ENCODE assay signal across 8 mouse cellular contexts in genomic region chr13:43399576-43399975, GRCm38 (mm10). TPM values are rescaled to one million over a fixed set of nuclear protein-coding genes. Genes with fewer than 3 reads are reported as not detected.
DNase-seq lines count a peak whose midpoint lies in the region; ATAC-seq and TF ChIP-seq lines count a peak whose summit lies in the region.

No protein-coding gene starts in this region.

- H3K4me2 ChIP-seq in liver, embryonic 11.5 days: peak overlapping the region; percentile 77
- peak overlapping the region; percentile 75 for H3K4me2 ChIP-seq in embryonic facial prominence, embryonic 13.5 days
- peak overlapping the region; percentile 71 for H3K4me2 ChIP-seq in neural tube, embryonic 15.5 days

- H3K27me3 ChIP-seq in liver, embryonic 11.5 days (replicated peaks; ENCODE audit: control insufficient read depth, insufficient read depth, low read length): no peaks in the 10 kb centered on the region
- H3K27me3 ChIP-seq in embryonic facial prominence, embryonic 13.5 days: no peaks in the 10 kb centered on the region
- no peaks in the 10 kb centered on the region for H3K27me3 ChIP-seq in limb, embryonic 10.5 days (ENCODE audit: low read depth, poor library complexity, severe bottlenecking)
- no peaks in the 10 kb centered on the region for H3K27me3 ChIP-seq in neural tube, embryonic 15.5 days (replicated peaks)
- H3K27me3 ChIP-seq in thymus, adult 2 months (ENCODE audit: control insufficient read depth, insufficient read depth, low read length): no peaks in the 10 kb centered on the region

- DNase-seq in liver, embryonic 11.5 days (ENCODE audit: low spot score): no peak
- no peak for DNase-seq in liver
- no peak for DNase-seq in limb, embryonic 10.5 days (ENCODE audit: low spot score)
- DNase-seq in thymus, adult 2 months: no peak
- DNase-seq in cerebellum, postnatal 25 days: no peak
- DNase-seq in retina, embryonic 14.5 days (ENCODE audit: low spot score): no peak

- no peak for TF ChIP-seq CTCF in thymus, adult 2 months (IDR thresholded peaks at IDR 0.05; ENCODE audit: borderline replicate concordance, control insufficient read depth, extremely low read depth, insufficient read depth, low read length, poor library complexity)

- no peak overlapping the region for H3K9ac ChIP-seq in liver, embryonic 11.5 days (ENCODE audit: low read depth, low read length)
- H3K9ac ChIP-seq in embryonic facial prominence, embryonic 13.5 days: no peak overlapping the region
- H3K9ac ChIP-seq in neural tube, embryonic 15.5 days (replicated peaks): no peak overlapping the region

- no peak for TF ChIP-seq POLR2A in thymus, adult 2 months (IDR thresholded peaks at IDR 0.05; ENCODE audit: control insufficient read depth, extremely low read depth, insufficient read depth, low read length, poor library complexity)

- H3K36me3 ChIP-seq in liver, embryonic 11.5 days (ENCODE audit: control insufficient read depth, insufficient read depth, low read length): peaks cover 6% of the 10 kb centered on the region
- peaks cover 36% of the 10 kb centered on the region for H3K36me3 ChIP-seq in embryonic facial prominence, embryonic 13.5 days
- peaks cover 76% of the 10 kb centered on the region for H3K36me3 ChIP-seq in limb, embryonic 10.5 days
- H3K36me3 ChIP-seq in neural tube, embryonic 15.5 days: peaks cover 34% of the 10 kb centered on the region
- H3K36me3 ChIP-seq in thymus, adult 2 months (ENCODE audit: control insufficient read depth, insufficient read depth, low read length): peaks cover 37% of the 10 kb centered on the region

- peaks cover 5% of the 10 kb centered on the region for H3K4me1 ChIP-seq in liver, embryonic 11.5 days (replicated peaks; ENCODE audit: control insufficient read depth, insufficient read depth, low read length)
- H3K4me1 ChIP-seq in embryonic facial prominence, embryonic 13.5 days: peaks cover 7% of the 10 kb centered on the region
- peaks cover 6% of the 10 kb centered on the region for H3K4me1 ChIP-seq in limb, embryonic 10.5 days
- H3K4me1 ChIP-seq in neural tube, embryonic 15.5 days: peaks cover 17% of the 10 kb centered on the region
- peaks cover 6% of the 10 kb centered on the region; the same call in 1 of the 2 replicates for H3K4me1 ChIP-seq in thymus, adult 2 months (replicated peaks; ENCODE audit: control insufficient read depth, insufficient read depth, low read length)

- H3K27ac ChIP-seq in liver, embryonic 11.5 days (ENCODE audit: low read depth, low read length): no peak overlapping the region
- H3K27ac ChIP-seq in embryonic facial prominence, embryonic 13.5 days: no peak overlapping the region
- H3K27ac ChIP-seq in limb, embryonic 10.5 days: no peak overlapping the region
- H3K27ac ChIP-seq in neural tube, embryonic 15.5 days (replicated peaks): no peak overlapping the region
- H3K27ac ChIP-seq in thymus, adult 2 months (ENCODE audit: control insufficient read depth, insufficient read depth, low read length): no peak overlapping the region

- H3K9me3 ChIP-seq in liver, embryonic 11.5 days (ENCODE audit: control insufficient read depth, low read length): no peaks in the 10 kb centered on the region
- no peaks in the 10 kb centered on the region for H3K9me3 ChIP-seq in embryonic facial prominence, embryonic 13.5 days
- H3K9me3 ChIP-seq in limb, embryonic 10.5 days (replicated peaks): no peaks in the 10 kb centered on the region
- no peaks in the 10 kb centered on the region for H3K9me3 ChIP-seq in neural tube, embryonic 15.5 days (replicated peaks)

- 75% methylated on average over 5 of the region's 5 CpGs for WGBS in liver, embryonic 11.5 days
- 86% methylated on average over 5 of the region's 5 CpGs for WGBS in embryonic facial prominence, embryonic 13.5 days
- 93% methylated on average over 5 of the region's 5 CpGs for WGBS in limb, embryonic 10.5 days
- WGBS in neural tube, embryonic 15.5 days: 92% methylated on average over 5 of the region's 5 CpGs
- WGBS in thymus, adult 2 months: 62% methylated on average over 5 of the region's 5 CpGs

- no peak for ATAC-seq in liver, embryonic 11.5 days (replicated peaks; ENCODE audit: low FRiP score)
- ATAC-seq in embryonic facial prominence, embryonic 13.5 days (ENCODE audit: insufficient number of reproducible peaks, insufficient read depth, low FRiP score, low TSS enrichment, low read depth): no peak
- ATAC-seq in neural tube, embryonic 15.5 days (ENCODE audit: low FRiP score): no peak

- peak overlapping the region; percentile 89 for H3K4me3 ChIP-seq in liver, embryonic 11.5 days (ENCODE audit: low read depth, low read length)
- peak overlapping the region; percentile 85; the same call in 1 of the 2 replicates for H3K4me3 ChIP-seq in embryonic facial prominence, embryonic 13.5 days
- peak overlapping the region; percentile 82; the same call in 1 of the 2 replicates for H3K4me3 ChIP-seq in limb, embryonic 10.5 days
- peak overlapping the region; percentile 86 for H3K4me3 ChIP-seq in neural tube, embryonic 15.5 days (replicated peaks)
- no peak overlapping the region for H3K4me3 ChIP-seq in thymus, adult 2 months (ENCODE audit: control insufficient read depth, insufficient read depth, low read length)

RNA-seq across cellular contexts. Expression of gene Nol7, which starts 1.4 kb away (rescaled TPM):
- 221 and 223 TPM in 2 replicates for polyA plus RNA-seq in liver, embryonic 11.5 days (2014; fragmentation: Nextera tagmentation; extraction: Ambion mirVana)
- 151 and 163 TPM in 2 replicates for polyA plus RNA-seq in embryonic facial prominence, embryonic 13.5 days (2015; fragmentation: Nextera tagmentation; extraction: Ambion mirVana)
- 115 and 130 TPM in 2 replicates for polyA plus RNA-seq in limb, embryonic 10.5 days (2016; fragmentation: Nextera tagmentation; extraction: Ambion mirVana)
- 173 and 187 TPM in 2 replicates for polyA plus RNA-seq in neural tube, embryonic 15.5 days (2015; fragmentation: Nextera tagmentation; extraction: Ambion mirVana)
- polyA plus RNA-seq in thymus, adult 2 months (2012; rRNA removed): 88.7 and 91.0 TPM in 2 replicates

RNA-seq across cellular contexts. Expression of gene Sirt5, which starts 34.3 kb away (rescaled TPM):
- 12.9 and 13.7 TPM in 2 replicates for polyA plus RNA-seq in liver, embryonic 11.5 days (2014; fragmentation: Nextera tagmentation; extraction: Ambion mirVana)
- 42.6 and 43.0 TPM in 2 replicates for polyA plus RNA-seq in embryonic facial prominence, embryonic 13.5 days (2015; fragmentation: Nextera tagmentation; extraction: Ambion mirVana)
- 31.9 and 41.0 TPM in 2 replicates for polyA plus RNA-seq in limb, embryonic 10.5 days (2016; fragmentation: Nextera tagmentation; extraction: Ambion mirVana)
- polyA plus RNA-seq in neural tube, embryonic 15.5 days (2015; fragmentation: Nextera tagmentation; extraction: Ambion mirVana): 33.2 and 34.2 TPM in 2 replicates
- polyA plus RNA-seq in thymus, adult 2 months (2012; rRNA removed): 15.6 and 17.0 TPM in 2 replicates
